Mouse (Mus musculus): ENCODE data around the gene Thy1.

GRCm38 (mm10) chr9:44073115-44073514, 29.9 kb downstream of the Thy1 start:
- no peak for TF ChIP-seq CTCF (IDR thresholded peaks at IDR 0.05; ENCODE audit: low read depth, low read length)
- no peak for TF ChIP-seq POLR2A (IDR thresholded peaks at IDR 0.05; ENCODE audit: borderline replicate concordance, low read depth, low read length)

Measured in bone marrow macrophage, adult 2 months (primary cell).